Mouse (Mus musculus) CH12.LX (cell line): ENCODE measurements around the gene Olfr295.

Source experiments
- CHD2 ChIP-seq: IDR thresholded peaks from 2 replicates; pipeline ENCODE4 v1.6.1; 2011; ENCODE audit warnings: low read length, improper control_type of control experiment
- CTCF ChIP-seq, 2 experiments: IDR thresholded peaks in 1 of 2; conservative IDR thresholded peaks in 1 of 2; 2 replicates each; pipeline ENCODE4 v1.5.1; 2011 to 2012; ENCODE audit warnings: low read depth in 2 of 2, low read length in 2 of 2, improper control_type of control experiment in 1 of 2, inconsistent platforms in 1 of 2, mild to moderate bottlenecking in 1 of 2, moderate library complexity in 1 of 2
- EP300 ChIP-seq: IDR thresholded peaks from 2 replicates; pipeline ENCODE4 v1.6.1; 2011; ENCODE audit warnings: low read length, improper control_type of control experiment
- ETS1 ChIP-seq: conservative IDR thresholded peaks from 2 replicates; pipeline ENCODE4 v1.6.1; 2012; ENCODE audit warnings: low read depth, mild to moderate bottlenecking, inconsistent platforms, low read length, improper control_type of control experiment, moderate library complexity
- KAT2A ChIP-seq: IDR thresholded peaks from 2 replicates; pipeline ENCODE4 v1.6.1; 2012; ENCODE audit warnings: low read length, improper control_type of control experiment, inconsistent platforms; ENCODE audit not compliant: insufficient replicate concordance
- NRF1 ChIP-seq: IDR thresholded peaks from 2 replicates; pipeline ENCODE4 v1.6.1; 2014; ENCODE audit warnings: low read depth, mild to moderate bottlenecking, inconsistent platforms, low read length, improper control_type of control experiment, moderate library complexity
- POLR2A ChIP-seq: IDR thresholded peaks from 2 replicates; pipeline ENCODE4 v1.6.1; 2011; ENCODE audit warnings: low read depth, mild to moderate bottlenecking, improper control_type of control experiment, low read length
- USF1 ChIP-seq: IDR thresholded peaks from 2 replicates; pipeline ENCODE4 v1.6.1; 2014; ENCODE audit warnings: low read depth, mild to moderate bottlenecking, inconsistent platforms, low read length, improper control_type of control experiment

DNA sequence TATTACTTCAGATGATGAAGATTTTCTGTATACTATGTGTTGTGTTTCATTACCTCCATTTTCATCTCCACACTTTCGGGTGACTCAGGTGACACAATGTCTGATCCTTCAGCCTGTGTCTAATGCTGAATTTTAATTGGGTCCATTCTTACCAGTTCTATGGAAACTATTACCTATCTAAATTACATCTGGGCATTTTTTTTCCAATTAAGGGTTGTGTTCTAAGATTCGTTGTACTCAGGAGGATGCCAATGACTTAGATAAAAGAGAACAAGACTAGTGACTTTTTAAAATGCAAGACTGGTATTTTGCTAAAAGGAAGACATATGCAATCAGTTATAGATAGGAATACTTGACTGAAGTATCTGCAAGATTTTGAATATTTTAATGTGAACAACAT lies at the start of gene Olfr295:
- TF ChIP-seq CTCF (conservative IDR thresholded peaks at IDR 0.05 in 1 of 2, IDR thresholded peaks at IDR 0.05 in 1 of 2; ENCODE audit: low read depth in 2 of 2, low read length in 2 of 2) (no peak), KAT2A (no peak), POLR2A (no peak), ETS1 (no peak), CHD2 (no peak), EP300 (no peak), USF1 (no peak), NRF1 (no peak)
